Mouse (Mus musculus) left cerebral cortex, adult 8-10 months (tissue): ENCODE results near the gene Ephb1. TPM values are rescaled to one million over a fixed set of nuclear protein-coding genes. Genes with fewer than 3 reads are reported as not detected.

Source experiments
- DNase-seq, 2 experiments: peaks; one replicate each; pipeline ENCODE4 v3.0.0; 2022; ENCODE audit warnings: low spot score in 2 of 2
- total RNA-seq, 4 experiments: library from RNA; stranded (reverse); gene quantifications; 2 replicates each; pipeline ENCODE4 v1.2.4; 2022

Ephb1 gene
- total RNA-seq, 4 experiments from 2014 or later: 30.7 to 39.9 (median 35.9) TPM

DNA sequence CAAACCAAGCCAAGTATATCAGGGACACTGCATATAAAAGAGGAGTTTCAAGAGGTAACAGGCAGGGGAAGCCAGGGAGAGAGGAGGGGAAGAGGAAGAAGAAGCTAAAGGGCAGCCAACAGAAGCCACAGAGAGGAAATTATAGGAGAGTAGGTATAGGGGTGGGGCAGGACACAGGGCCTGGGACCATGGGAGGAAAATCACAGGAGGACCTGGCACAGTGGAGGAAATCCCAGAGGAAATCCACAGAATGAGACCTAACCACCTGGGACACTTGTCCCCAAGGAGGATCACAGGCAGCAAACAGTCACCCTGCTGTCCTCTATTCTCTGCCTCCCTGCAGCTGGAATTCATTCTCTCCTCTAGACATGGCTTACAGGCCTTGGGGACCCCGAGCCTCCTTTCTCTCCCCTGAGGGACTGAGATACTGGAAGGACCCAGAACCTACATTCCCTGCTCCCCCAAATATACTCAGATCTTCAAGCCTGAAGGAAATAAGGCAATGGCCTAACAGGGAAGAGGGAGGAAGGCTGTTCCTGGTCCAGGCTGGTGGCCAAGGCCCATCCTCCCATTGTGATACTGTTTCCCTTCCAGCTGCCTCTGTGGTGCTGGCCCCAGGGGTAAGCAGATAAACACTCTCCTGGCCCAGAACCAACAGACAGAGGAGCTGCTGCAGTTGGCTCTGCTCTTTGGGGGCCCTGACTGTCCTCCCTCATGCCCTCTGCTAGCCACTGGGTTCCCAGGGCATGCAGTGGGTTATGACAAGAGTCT, 47.7 kb downstream of the Ephb1 start:
- peak in 1 of 2 experiments; percentile 33 for DNase-seq

DNA sequence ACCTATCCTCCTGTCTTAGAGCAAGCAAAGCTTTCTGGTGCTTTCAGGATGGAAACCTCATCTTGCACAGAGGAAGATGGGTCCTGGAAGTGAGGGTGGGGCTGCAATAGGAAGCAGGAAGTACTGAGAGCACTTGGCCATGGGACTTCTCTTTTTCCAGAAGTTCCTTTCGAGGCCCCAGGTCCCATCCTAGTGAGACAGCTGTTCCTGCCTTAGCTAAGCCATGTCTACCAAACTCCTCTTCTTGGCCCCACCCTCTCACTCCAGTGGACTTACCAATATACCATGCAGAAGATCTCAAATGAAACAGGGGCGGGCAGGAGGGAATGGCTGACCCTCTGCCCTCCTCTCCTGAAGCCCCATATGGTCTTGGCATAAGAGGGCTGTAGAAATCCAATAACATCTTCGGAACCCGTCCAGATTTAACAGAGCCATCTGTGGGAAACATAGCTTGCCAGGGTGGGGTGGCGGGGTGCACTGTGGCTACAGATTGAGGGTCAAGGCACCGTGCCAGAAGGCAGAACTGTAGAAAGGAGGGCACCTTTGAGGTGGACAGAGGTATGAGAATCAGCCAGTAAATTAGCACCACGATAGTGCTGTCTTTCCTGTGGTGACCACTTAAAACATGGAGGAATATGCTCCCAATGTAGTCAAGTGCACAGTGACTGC, 48.9 kb downstream of the Ephb1 start:
- DNase-seq: no peak

DNA sequence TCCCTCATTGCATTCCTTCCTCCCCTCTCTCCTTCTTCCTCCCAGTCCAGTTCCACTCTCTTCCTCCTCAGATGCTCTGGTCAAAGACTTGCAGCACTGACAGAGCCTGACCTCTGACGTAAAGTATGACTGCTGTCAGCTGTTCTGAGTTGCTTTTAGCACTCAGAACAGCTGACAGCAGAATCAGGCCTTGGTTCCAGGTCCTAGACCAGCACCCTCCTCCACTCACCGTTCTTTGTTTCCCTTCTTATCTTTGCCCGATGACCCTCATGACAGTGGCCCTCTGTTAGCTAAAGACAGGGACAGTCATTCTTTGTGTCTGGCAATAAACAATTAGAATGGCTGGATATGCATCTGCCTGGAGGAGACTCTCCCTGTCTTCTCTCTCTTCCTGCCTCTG, 49.7 kb downstream of the Ephb1 start:
- DNase-seq: no peak

DNA sequence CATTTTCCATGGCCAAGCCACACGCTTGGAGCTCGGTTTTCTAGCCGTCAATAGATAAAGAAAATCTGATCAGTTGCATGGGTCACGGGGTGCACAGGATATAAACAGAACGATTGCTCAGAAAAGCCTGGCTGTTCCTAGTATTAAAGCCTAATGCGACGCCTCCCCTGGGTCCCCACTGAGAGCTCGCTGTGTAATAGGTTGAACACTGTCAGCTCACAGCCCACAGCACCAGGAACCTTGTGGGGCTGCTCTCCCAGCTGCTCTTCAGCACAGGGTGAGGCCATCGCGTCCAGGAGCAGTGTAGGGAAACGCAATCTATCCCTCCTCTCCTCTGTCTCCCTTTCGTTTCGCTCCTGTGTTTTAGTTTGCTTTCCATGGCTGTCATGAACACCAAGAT, 50.6 kb downstream of the Ephb1 start:
- DNase-seq: no peak

DNA sequence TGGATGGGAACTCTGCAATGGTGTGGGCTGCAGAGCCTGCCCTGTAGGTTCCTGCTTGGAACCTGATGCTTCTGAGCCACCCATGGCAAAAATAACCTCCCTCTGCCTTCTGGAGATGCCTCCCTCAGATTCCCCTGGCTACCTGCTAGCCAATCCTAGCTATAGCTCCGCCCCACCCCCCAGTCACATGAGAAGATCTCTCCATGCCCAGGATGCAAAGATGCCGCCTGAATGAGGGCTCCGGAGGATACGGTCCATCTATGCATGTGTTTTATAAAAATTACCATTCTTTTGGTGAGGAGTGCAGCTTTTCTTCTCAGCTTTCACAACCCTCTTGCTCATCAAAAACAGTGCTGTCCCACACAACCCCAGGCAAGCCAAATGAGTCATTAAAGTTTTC, 53.5 kb downstream of the Ephb1 start:
- DNase-seq: no peak

DNA sequence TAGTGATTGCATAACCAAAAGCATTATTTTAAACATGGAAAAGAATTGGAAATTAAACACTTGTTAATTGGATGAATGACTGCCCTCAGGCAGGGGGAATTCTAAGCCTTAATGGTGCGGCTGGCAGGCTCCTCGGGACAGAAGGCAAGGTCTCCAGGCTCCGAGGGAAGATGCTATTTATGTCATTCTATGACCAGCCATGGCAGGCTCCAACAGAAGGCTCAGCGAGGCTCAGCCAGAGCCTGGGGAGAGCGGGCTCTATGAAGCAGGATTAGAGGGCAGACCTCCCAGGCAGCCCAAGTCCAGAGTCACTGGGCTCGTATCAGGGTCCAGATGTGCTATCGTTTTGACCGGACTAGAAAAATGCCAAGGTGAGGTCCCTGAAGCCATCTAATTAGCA, 55.8 kb downstream of the Ephb1 start:
- DNase-seq: no peak

DNA sequence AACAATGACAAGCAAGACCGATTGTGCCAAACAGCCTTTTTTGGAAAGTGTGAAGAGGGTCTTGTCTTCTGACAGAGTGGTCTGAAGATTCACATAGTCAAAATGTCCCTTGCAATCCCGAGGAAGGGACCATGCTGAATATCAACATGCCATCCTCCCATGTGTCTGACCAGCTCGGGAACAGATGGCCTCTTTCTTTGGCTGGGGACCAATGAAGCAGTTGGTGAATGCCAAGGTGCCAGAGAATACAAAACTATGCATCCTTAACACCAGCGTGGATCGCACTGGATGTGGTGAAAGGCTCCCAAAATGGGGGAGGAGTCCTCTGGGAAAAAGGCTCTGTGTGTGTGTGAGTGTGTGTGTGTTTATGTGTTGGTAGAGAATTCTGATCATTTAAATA, 56.5 kb downstream of the Ephb1 start:
- DNase-seq: peak in 1 of 2 experiments; percentile 36

DNA sequence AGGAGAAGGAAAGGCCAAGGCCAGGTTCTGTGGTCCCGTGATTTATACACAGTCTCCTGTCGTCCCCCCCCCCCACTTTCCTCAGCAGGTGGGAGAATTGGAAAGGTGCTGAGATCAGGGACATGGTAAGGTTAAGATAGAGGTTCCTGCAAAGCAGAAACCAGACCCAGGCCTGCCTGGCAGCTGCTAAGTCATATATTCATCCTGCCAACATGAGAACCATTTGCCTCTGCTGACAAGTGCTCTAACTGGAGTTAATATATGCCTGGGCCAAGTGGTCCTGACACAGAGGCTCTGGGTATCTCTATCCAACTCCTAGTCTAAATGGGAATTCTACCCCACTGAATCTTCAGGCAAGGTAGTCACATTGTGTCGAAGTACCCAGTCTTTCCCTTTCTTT, 57.3 kb downstream of the Ephb1 start:
- no peak for DNase-seq

DNA sequence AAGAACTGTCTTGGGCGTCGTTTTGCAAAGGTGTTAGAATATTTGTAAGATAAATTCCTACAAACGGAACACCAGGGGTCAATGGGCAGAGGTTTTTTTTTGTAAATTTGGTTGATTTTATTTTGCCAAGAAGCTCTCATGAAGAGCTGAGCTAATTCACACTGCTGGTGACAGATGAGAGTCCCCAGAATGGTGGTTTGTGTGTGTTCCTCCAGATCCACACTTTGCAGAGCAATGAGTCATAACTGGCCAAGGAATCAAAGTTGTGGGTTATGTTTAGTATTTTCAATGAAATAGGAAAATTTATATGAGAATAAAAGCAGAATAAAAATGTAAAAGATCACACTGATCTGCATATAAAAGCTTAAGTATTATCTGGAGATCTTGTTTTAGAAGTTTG, 60.9 kb downstream of the Ephb1 start:
- no peak for DNase-seq

DNA sequence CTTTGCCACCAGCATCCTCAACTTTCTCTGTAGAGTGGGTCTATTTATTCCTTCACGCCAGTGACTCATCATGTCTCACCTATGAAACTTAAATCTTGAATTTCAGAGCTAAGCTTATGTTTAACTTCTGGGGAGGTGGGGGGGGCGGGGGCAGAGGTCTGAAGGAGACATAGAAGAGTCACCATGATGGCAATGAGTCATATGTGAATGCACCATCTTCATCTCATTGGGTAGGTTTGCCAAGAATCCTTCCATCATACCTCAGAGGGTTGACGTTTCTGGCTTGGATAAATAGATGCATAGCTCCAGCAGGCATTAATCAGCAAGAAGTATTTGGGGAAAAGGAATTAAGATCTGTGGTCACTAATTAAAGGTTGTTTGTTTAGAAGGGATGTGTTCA, 63.3 kb downstream of the Ephb1 start:
- no peak for DNase-seq

DNA sequence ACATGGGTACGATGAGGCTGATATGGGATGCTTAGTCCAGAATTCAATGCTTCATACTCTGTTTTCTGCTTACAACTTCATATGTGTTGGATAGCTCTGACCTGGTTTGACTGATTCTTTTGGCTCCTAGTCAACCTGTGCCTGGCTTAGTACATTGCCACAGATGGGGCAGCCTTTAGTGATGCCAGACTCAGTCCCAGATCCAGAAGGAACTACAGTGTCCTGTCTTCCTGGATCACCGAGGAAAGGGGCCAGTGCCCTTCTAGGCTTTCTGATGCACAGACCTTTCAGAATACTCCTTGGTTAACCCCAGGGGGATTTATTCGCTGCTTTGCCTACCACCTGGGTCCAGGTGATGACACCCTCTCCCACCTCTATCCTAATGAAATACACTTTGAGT, 66.1 kb downstream of the Ephb1 start:
- no peak for DNase-seq

DNA sequence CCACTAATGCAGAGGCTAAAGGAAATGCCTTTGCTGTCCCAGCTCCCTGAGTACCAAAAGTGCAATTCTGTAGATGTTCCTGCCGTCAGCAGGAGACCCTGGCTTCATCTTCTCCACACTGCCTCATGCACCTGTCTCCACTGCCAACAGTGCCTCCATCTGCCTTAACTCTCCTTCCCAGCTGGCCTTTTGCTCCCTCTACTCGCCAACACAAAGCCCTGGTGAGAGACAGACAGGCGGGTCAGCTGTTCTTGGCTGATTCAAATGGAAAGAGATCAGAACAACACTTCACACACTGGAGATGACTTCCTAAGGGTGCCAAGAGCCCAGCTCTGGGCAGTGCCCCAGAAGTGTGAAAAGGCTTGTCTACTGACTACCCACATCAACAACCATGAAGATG, 78.6 kb downstream of the Ephb1 start:
- no peak for DNase-seq

DNA sequence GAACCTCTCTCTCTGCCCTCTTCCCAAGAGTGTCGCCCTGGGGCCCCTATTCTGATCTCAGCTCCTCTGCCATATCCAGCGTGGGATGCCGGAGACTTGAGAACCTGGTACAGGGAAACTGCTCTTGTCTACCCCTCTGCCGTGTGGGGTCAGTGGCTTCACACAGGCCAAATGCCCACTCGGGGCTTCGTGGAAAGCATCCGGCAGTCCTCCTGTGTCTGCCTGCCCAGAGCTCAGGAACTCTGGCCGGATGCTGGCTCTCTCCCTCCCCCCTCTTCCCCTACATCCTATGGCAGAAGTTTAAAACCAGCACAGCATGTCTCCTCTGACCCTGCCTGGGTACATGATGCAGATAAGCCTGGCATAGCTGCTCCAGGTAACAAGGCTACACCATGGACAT, 80.5 kb downstream of the Ephb1 start:
- no peak for DNase-seq

DNA sequence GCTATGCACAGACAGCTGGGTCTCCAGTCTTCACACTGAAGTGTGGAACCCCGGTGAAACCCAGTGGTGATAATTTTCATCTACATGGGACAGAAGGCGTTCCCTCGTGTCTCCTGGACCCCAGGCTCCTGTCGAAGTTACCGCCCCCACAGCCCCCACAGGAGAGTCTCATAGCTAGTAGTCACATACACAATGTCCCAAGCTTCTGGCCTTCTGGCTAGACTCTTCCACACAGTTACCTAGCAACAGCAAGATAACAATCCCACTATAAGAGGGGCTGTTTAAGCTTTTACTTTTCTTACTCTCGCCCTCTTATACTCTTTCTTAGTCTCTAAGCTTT, 81.1 kb downstream of the Ephb1 start:
- DNase-seq: no peak

DNA sequence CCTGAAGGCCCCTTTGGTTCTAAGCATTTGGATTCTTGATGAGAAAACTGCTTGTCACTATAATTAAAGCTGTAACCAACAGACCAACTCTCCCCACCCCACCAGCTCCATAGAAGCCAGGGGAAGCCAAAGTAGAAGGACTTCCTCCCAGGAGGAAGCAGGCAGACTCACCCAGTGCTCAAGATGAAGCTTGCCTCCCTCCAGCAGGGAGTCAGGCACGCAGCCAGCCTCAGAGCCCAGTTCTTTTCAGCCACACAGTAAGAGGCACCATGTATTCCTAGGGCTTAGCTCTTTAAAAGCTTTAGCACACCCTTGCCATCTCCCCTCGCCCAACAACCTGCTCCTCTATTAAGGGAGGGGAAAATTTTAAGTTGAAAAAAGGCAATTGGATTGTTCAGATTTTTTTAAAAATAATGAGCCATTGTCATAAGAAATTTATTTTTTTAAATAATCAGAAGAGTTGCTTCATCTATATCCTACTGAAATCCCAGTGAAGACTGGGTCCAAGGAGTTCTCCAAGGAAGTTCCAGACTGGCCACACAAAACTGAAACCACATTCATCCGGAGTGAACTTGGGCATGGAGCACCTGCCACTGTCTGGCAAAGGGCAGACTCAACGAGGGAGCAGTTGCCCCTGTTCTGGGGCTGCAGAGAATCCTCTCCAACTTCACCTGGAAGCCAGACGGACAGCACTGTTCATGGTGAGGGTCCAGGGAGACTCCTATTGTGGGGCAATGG, 81.6 kb downstream of the Ephb1 start:
- no peak for DNase-seq

DNA sequence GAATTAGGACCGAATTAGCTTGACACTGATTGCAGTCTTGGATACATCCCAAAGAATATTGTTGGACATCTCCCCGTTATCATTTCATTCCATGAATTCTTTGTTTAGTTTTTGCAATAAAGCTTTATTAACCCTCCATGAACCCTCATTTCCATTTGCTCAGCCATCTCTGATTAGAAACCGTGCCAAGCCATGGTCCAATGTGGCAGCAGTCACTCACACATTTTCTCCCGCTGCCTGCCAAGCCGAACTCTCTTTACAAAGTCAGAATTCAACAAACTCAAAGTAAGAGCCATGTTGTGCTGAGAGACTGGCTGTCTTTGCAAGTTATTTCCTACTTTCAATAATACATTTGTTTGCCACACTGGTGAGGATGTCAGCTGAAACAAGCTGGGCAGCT, 84.0 kb downstream of the Ephb1 start:
- DNase-seq: no peak

DNA sequence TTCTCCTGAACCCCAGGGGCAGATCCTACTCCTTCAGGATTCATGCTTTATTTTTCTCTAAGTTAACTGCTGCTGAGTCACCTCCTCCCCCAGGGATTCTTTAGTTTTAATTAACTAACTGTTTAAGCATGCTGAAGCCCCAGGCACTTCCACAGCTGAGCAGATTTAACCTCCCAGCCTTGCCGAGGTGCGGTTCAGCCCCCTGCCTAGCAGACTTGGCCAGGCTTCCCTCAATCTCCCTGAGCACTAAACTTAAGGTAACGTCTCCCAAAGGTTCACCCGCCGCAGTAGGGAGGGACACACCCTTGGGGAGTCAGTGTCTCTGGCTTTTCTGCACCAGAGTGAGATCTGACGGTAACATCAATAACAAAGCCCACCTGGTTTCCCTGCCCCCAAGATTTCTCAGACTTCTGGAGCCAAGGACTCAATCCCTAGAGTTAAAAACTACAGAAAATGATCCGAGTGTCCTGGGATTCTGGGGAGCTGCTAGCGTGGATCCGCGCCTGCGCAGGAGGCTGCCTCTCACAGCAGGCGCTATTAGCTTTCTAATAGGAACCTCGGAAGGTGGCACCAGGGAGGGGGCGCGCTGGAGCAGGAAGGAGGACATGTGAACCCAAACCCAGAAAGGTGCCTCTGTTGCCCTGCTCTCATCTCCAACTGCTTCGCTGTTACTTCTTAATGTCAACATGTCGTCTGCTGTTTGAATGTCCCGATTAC, 87.0 kb downstream of the Ephb1 start:
- DNase-seq: peak in 1 of 2 experiments; percentile 37

DNA sequence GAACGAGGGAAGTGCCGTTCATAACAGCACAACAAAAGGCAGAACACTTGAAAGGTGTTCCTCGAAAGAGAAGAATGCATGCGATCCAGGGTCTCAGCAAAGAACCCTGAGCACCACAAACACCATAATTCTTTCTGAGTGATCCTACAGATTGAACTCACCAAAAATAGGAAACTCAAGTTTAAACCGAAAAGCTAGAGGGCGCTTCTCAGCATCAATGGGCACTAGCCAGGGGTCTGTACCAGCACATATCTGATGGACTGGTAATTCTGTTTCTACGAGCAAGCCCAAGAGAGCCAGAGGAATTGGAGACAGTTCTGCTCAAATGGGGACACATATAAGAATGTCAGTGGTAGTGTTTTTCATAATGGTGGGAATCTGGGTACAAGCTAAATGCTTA, 90.7 kb downstream of the Ephb1 start:
- DNase-seq: no peak

DNA sequence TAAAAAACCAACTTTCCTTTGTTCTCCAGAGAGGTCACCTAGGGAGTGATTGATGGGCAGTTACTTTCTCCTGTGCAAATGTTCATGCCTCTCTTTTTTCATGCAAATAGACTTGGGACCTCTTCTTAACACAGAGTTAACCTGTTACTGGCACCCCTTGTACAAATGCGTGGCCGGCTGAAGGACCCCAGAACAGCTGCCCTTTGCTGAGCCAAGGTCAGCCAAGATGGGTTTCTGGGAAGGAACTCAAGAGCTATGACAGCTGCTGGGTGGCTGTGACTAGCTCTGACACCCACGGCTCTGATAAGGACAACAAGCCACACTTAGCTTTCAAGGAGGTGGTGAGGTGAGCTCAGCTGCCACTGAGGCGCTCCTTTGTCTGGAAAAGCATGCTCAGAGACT, 92.4 kb downstream of the Ephb1 start:
- DNase-seq: no peak

DNA sequence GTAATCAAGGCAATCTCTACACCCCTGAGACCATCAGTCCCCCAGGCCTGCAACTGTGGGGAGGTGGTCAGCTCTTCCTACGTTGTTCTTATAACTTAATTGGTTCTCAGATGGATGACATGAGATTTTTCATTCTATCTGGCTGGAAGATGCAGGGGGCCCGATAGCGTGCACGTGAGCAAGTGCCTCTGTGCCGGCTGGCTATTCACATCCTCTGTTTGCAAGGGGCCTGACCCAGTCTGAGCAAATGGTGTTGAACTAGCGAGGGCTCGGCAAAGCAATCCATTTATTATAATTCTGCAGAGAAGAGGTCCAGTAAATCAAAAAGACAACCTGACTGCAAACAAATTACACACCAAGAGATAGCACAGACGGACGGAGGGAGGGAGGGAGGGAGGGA, 93.0 kb downstream of the Ephb1 start:
- no peak for DNase-seq

DNA sequence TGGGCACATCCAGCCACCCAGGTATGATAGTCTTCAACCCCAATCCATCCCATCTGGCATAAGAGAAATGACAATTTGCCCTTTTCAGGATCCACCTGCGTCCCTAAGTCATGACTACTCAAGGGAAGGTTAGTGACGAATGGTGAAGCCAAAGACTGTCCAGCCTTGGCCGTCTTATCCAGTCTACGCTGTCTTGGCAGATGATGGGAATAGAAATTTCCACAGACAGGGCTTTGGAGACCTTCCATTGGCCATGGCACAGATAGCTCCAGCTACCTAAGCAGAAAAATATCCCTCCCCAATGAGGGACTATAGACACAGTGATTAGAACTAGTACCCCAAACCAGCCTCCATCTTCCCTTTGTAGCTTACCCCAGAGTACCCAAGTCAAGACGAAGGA, 98.1 kb downstream of the Ephb1 start:
- DNase-seq: no peak

DNA sequence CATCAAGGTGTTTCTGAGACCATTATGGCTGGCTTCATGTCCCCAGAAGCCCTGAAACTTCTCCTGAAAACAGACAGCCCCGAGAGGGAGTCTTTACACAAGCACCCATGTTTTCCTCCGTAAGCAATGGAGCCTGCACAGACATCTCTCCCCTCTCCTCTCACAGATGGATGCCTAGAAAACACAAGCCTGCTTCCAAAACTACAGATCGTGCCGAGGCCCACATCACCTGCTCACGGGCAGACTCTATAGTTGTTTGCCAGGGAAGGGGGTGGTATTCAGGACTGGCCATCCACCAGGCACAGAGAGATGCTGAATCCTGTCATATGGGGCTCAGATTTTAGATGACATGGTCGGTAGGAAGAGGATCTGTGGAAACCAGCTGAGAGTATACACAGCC, 98.7 kb downstream of the Ephb1 start:
- DNase-seq: no peak
